Mouse (Mus musculus) spleen, adult 12 weeks (tissue): ENCODE data around the gene Actr8.

Source experiments
- DNase-seq: peaks from one replicate; pipeline ENCODE4 v3.0.0; 2022; ENCODE audit warnings: low spot score

The Actr8 gene

DNA sequence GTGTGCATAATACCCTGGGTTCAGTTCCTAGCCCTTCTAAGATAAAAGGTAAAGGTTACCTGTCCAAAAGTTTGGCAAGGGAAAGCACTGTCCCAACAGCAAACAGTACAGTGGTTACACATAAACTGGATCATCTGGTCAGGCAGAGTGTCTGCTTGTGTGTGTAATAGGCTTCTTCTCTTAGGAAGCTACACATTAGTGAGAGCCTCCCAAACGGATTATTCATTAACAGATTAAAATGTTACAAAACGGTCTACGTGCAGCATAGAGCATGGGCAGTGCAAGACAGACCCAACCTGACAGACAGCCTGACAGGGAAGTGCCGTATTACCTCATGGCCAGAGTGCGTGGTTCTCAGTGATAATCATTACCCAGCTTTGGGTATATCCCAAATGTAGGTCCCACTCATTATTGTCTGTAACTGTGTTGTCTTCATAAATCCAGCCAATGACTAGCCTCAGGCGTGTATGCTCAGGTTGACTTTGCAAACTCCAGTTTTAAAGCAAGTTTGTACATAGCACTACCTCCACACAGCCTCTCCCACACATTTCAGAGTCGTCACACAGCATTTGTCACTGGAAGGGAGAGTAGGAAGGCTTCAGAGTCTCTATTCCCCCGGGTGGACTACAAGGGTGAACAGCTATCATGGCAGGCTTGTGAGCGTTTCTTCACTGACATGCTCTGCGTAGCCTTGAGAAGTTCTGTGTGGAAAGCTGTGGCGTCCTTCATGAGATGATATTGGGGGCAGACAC, 18.0 kb downstream of the Actr8 start:
- DNase-seq: no peak

DNA sequence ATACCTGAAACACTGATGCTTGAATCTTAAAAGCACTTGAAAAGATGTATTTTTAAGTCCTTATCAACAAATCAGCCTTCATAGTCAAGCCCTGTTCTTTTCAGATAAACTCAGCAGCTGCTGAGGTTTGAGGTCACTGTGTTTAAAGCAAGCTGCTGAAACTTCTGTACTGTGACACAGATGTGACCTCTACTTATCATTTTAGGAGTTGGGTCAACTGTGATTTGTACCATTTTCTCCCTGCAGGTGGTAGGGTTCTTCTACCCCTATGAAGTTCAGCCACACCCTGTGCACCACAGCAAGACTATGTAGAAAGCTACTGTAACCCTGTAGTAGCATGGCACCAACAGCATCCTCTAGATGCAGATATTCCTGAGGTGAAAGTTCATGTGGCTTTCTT, 19.2 kb downstream of the Actr8 start:
- DNase-seq: no peak

DNA sequence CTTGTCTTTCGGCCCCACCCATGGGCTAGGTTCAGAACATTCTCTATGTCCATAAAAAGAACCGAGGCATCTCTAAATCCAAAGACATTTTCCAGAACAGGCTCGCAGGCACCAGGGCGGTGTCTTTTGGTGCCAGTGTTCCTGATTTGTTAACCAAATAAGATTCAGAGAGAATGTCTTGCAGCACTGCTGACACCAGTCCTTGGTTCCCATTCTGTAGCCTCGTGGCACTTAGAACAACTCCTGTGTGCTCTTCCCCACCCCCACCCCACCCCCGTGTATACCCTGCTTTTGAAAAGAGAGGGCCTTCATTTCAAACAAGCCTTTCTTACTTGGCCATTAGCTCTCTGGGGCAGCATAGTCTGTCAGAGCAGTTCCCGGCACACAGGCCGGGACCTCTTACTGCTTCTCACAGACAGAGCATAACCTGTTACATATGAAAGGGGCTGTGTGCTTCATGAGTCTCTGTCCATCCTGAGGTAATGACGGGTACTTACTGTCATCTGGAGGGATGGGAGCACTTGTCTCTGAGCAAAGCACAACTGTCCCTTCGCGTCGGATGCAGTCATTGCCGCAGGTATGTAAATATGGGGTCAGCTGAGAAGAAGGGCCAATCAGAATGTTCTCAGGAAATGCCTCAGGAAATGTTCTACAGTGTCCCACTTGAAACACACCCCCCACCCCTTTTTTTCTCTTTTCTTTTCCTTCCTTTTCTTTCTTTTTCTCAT, 20.8 kb downstream of the Actr8 start:
- no peak for DNase-seq

DNA sequence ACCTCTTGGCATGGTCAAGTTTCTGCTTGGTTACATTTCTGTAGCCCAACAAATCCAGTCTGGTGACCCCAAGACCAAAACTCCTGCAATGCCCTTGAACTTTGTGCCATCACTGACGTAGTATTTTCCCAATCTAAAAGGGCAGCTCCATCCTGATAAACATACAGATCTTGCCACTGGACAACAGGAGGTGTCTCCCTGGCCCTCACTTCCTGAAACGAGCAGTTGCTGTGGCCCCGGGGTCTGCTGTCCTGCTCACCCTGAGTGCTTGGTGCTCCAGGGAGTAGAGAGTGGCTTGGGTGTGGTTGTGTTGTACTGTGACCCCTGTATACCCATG, 21.3 kb downstream of the Actr8 start:
- DNase-seq: no peak

DNA sequence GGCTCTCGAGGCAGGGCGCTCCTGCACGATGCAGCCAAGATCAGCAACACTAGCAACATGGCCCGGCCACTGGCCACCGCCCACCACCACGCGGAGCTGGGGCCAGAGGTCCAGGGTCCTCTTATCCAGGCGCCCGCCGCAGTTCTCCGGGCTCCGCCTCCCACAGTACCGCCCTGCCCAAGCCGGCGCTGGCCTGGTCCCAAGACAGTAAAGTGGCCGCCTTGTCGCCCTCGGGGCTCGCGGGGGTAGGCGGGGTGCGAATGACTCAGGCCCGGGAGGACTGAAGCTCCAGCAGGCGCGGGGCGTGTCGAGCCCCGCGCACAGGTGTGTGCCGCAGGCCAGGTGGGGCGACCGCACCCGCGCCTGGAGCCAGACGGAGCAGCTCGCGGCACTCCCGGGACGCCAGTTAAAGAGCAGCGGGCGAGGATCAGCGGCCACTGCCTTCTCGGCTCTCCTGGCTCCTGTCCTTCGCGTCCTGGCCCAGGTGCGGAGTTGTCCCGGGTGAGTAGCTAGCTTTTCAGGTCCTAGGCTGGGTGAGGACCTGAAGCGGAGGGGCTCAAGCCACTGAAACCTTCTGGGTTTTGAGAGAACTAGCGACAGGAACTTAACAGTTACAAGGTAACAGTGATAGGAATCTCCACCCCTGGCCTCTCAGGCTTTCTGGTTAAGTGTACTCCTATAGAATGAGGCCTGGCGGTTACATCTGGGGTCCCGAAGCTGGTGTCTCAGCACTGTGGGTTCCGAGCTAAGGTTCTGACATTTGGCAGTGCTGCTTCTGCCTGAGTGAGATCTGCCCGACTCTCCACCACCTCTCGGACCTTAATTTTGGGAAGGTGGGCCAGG, 30.8 kb downstream of the Actr8 start, which contains the start of the genes Il17rb and Chdh:
Il17rb (minus strand) TSS at position 164 of the 843 bp plus-strand sequence.
Chdh (plus strand) TSS at position 291 of the 843 bp plus-strand sequence.
- DNase-seq: no peak

DNA sequence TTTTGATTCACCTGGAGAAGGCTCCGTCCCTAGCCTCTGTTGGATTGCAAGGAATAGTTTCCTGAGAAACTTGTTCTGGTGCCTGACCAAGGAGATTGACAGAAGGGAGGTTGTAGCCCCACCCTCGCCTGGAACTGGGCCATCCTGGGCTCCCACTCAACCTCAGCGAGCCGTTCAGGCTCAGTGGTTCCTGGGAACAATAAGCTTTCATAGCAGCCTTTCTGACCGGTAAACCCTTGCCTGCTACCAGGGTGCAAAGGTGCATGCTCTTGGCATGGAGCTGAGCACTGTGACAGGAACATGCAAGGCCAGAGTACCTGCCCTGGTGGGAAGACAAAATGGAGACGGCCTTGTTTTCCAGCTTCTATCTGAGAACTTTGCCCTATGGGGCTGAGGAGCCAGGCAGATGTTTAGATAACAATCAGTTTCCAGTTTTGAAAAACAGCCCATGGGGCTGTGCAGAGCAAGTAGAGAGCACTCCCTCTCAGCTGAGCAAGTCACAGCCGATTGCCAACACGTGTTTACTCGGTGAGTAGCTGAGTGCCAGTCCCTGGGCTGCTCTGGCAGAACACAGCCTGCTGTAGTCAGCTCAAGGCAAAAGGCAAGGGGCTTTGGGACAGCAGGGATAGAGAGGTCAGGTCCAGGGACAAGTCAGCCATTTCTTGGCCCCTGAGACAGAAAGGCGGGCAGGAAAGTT, 31.9 kb downstream of the Actr8 start:
- no peak for DNase-seq

DNA sequence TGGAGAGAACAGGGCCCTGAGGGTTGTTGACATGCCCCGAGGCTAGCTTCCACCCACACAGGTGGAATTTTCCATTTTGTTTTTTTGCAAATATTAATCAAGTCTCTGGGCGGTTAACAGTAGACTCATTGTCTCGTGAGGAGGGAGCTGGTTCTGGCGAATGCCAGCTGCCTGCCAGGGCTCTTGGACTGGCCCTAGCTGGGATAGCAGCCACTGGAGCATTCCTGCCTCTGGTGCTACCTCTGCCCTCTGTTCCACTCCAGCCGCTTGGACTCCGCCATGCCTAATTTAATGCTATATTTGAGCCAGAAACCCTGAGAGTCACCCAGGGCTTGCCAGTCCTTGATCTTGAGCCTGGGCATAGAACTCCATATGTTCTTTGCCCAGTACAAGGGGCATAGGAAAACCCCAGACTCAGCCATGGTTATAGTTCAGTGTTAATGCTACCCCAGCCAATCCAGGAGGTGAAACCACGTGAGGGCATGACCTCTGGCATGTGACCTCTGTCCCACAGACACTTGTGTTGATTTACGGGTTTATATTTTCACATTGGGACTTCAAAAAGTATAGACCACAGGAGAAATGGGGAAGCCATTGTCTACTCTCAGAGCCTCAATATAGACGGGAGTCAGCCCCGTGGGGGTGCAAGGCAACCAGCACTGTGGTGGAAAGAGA, 33.9 kb downstream of the Actr8 start:
- DNase-seq: no peak

DNA sequence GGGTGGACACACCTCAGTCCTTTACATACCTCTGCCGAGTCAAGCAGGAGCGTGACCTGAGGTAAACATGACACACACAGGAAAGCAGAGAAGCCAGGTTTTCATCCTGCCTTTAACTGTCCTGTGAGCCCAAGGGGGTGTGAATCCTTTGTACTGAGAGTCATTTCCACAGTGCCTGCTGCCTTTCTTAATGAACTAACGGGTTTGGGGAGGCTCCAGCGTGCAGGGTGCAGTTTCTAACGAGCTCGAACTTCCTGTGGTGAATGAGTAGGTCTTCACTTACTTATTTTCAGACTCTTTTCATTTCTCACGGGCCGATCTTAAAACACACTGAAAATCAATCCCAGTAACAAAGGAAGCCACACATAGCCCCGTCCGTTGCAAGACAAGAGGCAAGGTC, 36.4 kb downstream of the Actr8 start:
- no peak for DNase-seq

DNA sequence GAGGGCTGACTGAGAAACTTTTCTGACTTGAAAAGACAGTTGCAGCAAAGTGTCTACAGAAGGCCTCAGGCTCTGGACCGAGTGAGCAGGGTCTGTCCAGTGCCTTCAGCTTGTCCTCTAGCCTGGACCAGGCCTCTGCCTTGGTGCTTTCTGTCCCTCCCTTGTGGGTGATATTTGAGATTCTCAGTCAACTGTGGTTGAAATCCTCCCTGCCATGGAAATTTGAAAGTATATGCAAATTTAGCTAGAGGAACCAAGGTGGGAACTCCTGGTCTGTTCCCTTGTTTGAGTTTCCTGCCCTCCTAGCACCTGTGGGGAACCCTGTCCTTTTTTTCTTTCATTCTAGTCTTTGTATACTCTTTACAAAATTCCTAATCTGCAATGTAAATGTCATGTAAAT, 36.9 kb downstream of the Actr8 start:
- no peak for DNase-seq

DNA sequence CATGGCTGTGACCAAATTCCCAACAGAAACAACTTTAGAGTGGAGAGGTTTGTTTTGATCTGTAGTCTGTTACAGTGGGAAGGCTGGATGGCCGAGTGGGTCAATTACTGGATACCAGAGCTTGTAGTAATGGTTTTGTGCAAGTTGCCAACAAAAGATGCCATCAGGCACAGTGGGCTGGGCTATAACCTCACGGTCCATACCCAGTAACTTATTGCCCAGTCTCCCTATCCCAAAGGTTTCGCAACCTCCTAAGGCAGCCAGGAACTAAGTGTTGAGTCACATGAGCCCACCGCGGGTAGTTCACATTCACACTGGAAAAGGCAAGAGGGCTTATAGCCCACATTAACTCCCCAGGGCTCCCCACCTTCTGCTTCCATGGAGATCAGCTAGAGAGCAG, 38.5 kb downstream of the Actr8 start:
- no peak for DNase-seq

DNA sequence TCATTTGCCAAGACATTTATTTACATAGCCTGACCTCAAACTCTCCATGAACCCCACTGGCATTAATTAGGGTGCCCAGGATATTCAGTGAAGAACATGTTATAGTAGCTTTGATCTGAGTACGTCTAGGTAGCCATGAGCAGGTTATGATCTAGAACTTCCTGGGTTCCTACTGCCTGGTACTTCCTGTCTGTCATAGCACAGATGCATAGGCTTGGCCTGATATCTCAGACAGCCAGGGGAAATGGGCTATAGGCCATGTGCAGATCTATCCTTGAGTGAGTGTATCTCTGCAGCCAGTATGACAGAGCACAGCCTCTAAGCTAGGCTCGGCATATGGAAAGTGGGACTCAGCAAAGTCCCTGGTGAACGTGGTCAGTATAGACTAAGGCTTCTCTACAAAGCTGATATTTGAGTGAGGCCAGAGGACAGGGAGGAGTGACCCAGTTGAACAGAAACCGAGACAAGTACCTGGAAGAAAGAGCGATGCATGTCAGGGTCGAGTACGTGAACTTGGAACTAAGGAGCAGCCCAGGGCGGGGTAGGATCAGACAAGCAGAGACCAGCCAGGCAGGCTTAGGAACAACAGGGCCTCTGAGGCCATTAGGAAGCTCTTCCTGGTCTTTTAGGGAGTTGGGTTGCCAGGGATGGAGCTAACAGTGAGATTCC, 39.8 kb downstream of the Actr8 start:
- DNase-seq: no peak

DNA sequence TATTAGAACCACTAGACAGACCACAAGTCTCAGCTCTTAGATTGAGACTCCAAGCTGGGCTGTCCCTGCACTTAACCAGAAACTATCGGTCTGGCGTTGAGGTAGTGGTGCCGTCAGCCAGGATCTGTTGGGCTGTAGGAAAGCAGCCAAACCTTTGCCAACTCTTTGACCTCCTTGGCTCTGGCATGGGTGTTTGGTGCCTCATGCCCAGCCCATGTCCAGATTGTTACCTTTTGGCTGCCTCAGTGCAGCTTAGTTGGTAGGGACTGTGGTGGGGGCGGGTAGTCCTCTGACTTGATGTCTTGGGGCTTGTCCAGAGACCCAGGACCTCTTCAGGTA, 40.3 kb downstream of the Actr8 start:
- no peak for DNase-seq

DNA sequence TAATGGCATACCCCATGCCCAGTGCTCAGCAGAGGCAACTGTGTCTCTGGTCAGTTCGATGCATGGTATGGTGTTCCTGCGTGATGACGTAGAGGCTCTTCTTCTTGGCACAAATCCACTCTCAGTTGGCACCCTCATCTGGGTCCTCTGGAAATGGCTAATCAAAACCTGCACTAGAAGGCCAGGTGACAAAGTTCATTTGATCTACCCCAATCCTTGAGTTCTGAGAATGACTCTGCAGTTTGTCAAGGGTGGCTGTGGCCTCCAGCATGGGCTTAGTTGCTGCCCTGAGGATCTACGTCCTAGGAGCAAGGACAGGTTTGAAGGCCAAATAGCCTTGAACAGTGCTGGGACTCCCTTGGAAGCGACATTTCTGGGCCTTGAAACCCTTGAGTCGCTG, 40.7 kb downstream of the Actr8 start:
- DNase-seq: no peak

DNA sequence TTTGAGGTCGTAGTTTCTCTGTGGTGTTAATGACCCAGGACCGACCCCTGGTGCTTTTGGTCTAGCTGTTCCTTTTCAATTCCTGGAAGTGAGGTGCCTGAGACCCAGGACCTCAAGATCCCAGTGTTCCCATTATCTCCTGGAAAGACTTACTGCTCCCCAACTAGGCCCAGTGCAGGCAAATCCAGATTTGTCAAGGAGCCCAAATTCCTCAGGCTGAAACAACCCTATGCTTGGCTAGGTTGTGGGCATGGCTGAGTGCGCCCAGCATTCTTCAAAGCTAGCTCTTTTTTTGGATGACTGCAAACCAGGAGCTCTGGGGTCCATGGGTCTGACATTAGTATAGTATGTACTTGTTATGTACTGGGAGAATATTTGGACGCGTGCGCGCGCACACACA, 41.2 kb downstream of the Actr8 start:
- DNase-seq: no peak

DNA sequence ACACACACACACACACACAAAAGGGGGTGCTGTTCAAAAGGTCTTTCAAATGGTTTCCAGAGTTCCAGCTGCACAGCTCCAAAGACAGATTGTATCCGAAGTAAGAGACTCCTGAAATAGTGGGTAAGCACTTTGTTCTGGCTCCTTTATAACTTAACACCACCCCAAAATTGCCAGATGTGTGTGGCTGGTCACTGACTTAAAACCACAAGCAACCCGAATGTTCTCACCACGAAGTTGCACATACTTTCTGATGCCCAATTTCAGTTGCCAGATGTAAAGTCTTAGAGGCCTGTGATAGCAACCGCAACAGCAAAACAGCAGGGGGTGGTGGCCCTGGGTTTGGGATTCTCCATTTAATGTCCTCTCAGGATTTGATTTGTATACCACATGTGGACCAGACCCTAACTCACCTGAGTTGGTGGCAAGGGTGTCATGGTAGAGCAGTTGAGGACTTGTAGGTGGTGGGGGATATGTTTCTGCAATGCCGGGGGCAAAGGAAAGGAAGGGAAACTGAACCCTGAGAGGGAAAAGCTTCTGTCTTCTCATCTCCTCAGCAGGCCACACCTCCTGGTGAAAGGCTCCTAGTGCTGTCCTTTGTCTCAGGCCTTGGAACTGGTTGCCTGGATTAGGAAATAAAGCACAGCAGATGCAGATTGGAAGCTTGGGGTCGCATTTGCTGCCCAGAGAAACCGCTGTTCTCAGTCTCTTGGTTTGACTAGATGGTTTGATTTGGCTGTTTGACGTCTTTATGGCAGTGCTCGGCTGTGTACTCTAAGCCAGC, 41.8 kb downstream of the Actr8 start:
- DNase-seq: no peak

DNA sequence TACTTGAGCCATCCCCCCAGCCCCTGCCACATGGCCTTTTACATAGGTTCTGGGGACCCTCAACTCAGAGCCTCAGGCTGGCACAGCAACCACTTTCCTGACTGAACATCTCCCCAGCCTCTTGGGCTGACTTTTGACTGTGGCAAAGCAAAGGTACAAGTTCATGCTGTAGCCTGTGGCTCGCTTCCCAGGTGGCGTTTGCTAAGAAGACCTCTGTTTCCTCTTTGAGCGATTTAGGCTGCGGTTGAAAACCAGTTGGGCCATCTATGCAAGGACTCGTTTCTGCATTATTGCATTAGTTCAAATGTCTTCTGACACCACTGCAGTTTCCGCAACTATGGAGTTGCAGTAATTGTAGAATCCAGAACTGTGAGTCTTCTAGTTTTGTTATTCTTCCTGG, 44.3 kb downstream of the Actr8 start:
- no peak for DNase-seq

DNA sequence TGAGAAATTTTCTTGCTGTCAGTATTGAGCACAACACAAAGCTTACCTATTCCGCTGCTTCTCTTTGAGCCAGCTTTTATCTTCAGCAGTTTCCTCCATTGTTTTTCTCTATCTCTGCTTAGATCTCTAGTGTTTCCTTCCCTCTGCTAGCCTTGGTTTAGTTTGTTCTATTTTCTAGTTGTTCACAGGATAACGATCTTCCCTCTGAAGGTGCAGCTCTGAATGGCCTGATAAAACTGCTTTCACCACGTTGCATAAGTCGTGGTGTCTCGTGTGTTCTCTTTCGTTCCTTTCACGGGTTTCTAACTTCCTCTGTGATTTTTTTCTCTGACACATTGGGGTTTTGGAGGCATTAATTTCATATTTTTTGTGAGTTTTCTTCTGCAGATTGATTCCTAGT, 46.2 kb downstream of the Actr8 start:
- DNase-seq: no peak

DNA sequence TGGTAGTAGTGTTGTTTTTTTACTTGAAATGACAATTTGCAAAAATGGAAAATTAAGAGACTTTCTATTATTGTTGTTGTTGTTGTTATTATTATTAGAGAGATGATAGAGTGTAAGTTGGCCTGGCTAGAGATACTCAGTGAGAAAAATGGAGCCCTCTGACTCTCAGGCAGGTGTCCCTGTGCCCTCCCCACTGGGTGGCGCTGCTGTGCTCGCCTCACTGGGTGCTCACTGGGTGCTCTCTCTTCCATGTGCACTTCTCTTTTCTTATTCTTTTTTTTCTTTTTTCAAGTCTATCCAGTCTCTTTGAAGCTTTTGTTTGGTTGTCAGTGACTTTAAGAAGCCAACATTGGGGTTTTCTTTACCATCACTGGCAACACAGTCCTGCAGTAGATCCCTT, 49.2 kb downstream of the Actr8 start:
- DNase-seq: no peak

DNA sequence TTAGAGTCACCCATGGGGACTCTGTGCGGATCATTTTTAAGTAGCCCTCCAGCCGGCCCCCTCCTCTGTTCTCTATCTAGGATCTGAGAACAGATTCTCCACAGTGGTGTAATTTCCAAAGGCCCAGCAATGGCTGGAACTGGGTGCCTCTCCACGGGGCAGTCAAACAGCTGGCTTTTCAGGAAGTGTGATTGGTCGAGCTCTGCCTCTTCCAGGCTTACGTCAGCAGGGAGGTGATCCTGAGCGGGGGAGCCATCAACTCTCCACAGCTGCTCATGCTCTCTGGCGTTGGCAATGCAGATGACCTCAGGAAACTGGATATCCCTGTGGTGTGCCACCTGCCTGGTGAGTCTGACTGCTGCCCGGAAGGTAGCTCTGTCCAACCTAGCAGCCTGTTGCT, 55.3 kb downstream of the Actr8 start:
- DNase-seq: no peak

DNA sequence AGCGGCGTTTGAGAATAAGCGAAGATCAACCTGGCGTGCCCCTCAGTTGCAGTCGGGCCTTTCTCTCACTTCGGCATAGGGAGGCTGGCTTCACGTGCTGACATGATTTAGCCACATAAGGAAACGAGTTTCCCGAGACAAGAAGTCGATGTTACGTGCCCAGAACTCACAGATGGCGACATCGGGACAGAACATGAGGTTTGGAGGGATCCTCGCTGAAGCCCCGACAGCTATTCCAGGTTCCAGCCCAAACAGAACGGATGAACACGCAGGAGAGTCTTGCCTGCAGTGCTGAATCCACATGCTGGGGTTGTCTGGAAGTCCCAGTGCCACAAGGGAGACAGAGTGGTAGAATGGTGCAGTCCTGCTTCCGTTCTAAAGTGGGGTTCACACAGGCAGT, 60.3 kb downstream of the Actr8 start:
- DNase-seq: no peak
